Mouse (Mus musculus) ES-Bruce4 (cell line): ENCODE measurements around the gene Frrs1. TPM values are rescaled to one million over a fixed set of nuclear protein-coding genes. Genes with fewer than 3 reads are reported as not detected.

Source experiments
- H3K27ac ChIP-seq: 2 replicates; pipeline ENCODE4 v1.5.1; 2012; ENCODE audit warnings: low read length, inconsistent platforms; ENCODE audit not compliant: insufficient read depth
- H3K27me3 ChIP-seq: 2 replicates; pipeline ENCODE4 v1.6.1; 2012; ENCODE audit warnings: mild to moderate bottlenecking, low read length, inconsistent platforms; ENCODE audit not compliant: control insufficient read depth, poor library complexity, insufficient read depth, severe bottlenecking
- H3K36me3 ChIP-seq: 2 replicates; pipeline ENCODE4 v1.6.1; 2012; ENCODE audit warnings: inconsistent platforms, mild to moderate bottlenecking, low read length, moderate library complexity; ENCODE audit not compliant: control insufficient read depth, poor library complexity, insufficient read depth, severe bottlenecking
- H3K4me1 ChIP-seq: one replicate; pipeline ENCODE4 v1.8.1; 2011; ENCODE audit warnings: low read length; ENCODE audit not compliant: control insufficient read depth, insufficient read depth
- H3K4me3 ChIP-seq: 2 replicates; pipeline ENCODE4 v1.5.1; 2011; ENCODE audit warnings: low read depth, mild to moderate bottlenecking, low read length
- H3K9ac ChIP-seq: 2 replicates; pipeline ENCODE4 v1.6.1; 2012; ENCODE audit warnings: low read depth, mild to moderate bottlenecking, inconsistent platforms; ENCODE audit not compliant: poor library complexity, severe bottlenecking
- H3K9me3 ChIP-seq: replicated peaks from 2 replicates; pipeline ENCODE4 v1.6.1; 2012; ENCODE audit warnings: mild to moderate bottlenecking, low read length, inconsistent platforms; ENCODE audit not compliant: control insufficient read depth, poor library complexity, insufficient read depth, severe bottlenecking
- CTCF ChIP-seq: IDR thresholded peaks from one replicate; pipeline ENCODE4 v1.8.1; 2011; ENCODE audit warnings: low read depth, low read length
- EP300 ChIP-seq: IDR thresholded peaks from 2 replicates; pipeline ENCODE4 v1.6.1; 2011; ENCODE audit warnings: low read depth, low read length; ENCODE audit not compliant: insufficient read depth
- POLR2A ChIP-seq: IDR thresholded peaks from one replicate; pipeline ENCODE4 v1.8.1; 2011; ENCODE audit warnings: low read length; ENCODE audit not compliant: insufficient read depth
- polyA plus RNA-seq: library from polyadenylated mRNA; stranded (reverse); fragments of >200 nt; gene quantifications from 2 replicates; pipeline ENCODE4 v1.2.4, GENCODE M21; 2011; ENCODE audit warnings: low read depth; ENCODE audit not compliant: missing spikeins, insufficient read depth, insufficient read length

The Frrs1 gene
- polyA plus RNA-seq, 1 experiment = 60.3 TPM

GRCm38 (mm10) chr3:116953366-116953765 lies 94.1 kb downstream of the Frrs1 start:
- Histone ChIP-seq H3K4me1 (no peaks in the 10 kb centered on the region), H3K36me3 (no peaks in the 10 kb centered on the region), H3K27me3 (no peaks in the 10 kb centered on the region), H3K9me3 (no peaks in the 10 kb centered on the region), H3K9ac (no peak overlapping the region), H3K4me3 (no peak overlapping the region), H3K27ac (no peak overlapping the region)
- TF ChIP-seq CTCF = no peak
- TF ChIP-seq POLR2A = no peak
- TF ChIP-seq EP300 = no peak

DNA sequence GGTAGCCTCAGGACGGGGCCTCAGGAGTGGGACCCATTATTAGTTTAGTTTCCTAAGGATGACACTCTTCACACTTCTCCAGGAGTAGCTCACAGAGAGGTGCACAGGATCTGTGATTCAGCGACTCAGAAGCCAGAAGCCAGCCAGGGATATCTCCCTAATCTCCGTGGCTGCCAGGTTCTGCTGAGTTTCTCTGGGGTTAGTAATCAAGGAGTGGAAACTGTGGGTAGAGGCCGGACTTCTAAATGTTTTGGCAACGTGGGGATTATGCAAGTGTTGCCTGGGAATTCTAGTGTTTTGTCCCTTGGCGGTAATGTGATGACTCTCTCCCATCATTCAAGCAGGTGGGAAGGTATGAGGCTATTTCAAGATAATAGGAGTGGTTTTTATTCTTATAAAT lies 95.8 kb downstream of the Frrs1 start:
- TF ChIP-seq EP300 (no peak), CTCF (no peak), POLR2A (no peak)
- Histone ChIP-seq H3K36me3 (no peaks in the 10 kb centered on the region), H3K27me3 (no peaks in the 10 kb centered on the region), H3K27ac (no peak overlapping the region), H3K4me3 (no peak overlapping the region), H3K9ac (no peak overlapping the region), H3K9me3 (no peaks in the 10 kb centered on the region), H3K4me1 (no peaks in the 10 kb centered on the region)

Other genes with a start within 250 kb of the Frrs1 start
- gene Trmt13, start 244.9 kb upstream of the Frrs1 start, polyA plus RNA-seq = 32.3 and 32.8 TPM in 2 replicates
- 70.4 and 78.1 TPM in 2 replicates for gene Mfsd14a, start 196.8 kb upstream of the Frrs1 start, polyA plus RNA-seq
- gene Gm43191, start 178.2 kb upstream of the Frrs1 start, polyA plus RNA-seq = not detected in 2 replicates
- 28.3 and 31.3 TPM in 2 replicates for gene Slc35a3, start 146.6 kb upstream of the Frrs1 start, polyA plus RNA-seq
- 15.2 and 15.8 TPM in 2 replicates for gene Agl, start 51.3 kb upstream of the Frrs1 start, polyA plus RNA-seq
- not detected in 2 replicates for gene 4930455H04Rik, start 108.8 kb downstream of the Frrs1 start, polyA plus RNA-seq
- gene Palmd, start 109.5 kb downstream of the Frrs1 start, polyA plus RNA-seq = not detected in 2 replicates